Mouse (Mus musculus) forebrain, postnatal 0 days (tissue): ENCODE results near the gene Magi2. TPM values are rescaled to one million over a fixed set of nuclear protein-coding genes. Genes with fewer than 3 reads are reported as not detected.
A peak's percentile ranks its signal among the peaks of the same experiment; 100 is the strongest.

Experiments
- ATAC-seq: fragments of 200-750 bp; cut with Nextera tagmentation; 2 replicates; pipeline ENCODE4 v1.8.0; 2017; ENCODE audit warnings: mild to moderate bottlenecking, moderate library complexity
- DNase-seq: peaks from one replicate; pipeline ENCODE4 v3.0.0-alpha.2; 2015
- H3K27ac ChIP-seq: fragments of 300-500 bp; sonication (generic); 2 replicates; pipeline ENCODE4 v1.5.1; 2014; ENCODE audit warnings: low read depth, mild to moderate bottlenecking, antibody characterized with exemption, low read length, moderate library complexity, mixed read lengths
- H3K27me3 ChIP-seq: fragments of 300-500 bp; sonication (generic); 2 replicates; pipeline ENCODE4 v1.6.1; 2014; ENCODE audit warnings: mild to moderate bottlenecking, low read length, mixed read lengths; ENCODE audit not compliant: insufficient read depth
- H3K36me3 ChIP-seq: fragments of 300-500 bp; sonication (generic); 2 replicates; pipeline ENCODE4 v1.6.1; 2014; ENCODE audit warnings: mild to moderate bottlenecking, moderate library complexity; ENCODE audit not compliant: insufficient read depth
- H3K4me1 ChIP-seq: fragments of 300-500 bp; sonication (generic); 2 replicates; pipeline ENCODE4 v1.6.1; 2014; ENCODE audit warnings: antibody characterized with exemption; ENCODE audit not compliant: insufficient read depth
- H3K4me2 ChIP-seq: fragments of 300-500 bp; sonication (generic); 2 replicates; pipeline ENCODE4 v1.6.1; 2014; ENCODE audit warnings: low read depth, mild to moderate bottlenecking, moderate library complexity
- H3K4me3 ChIP-seq: fragments of 300-500 bp; sonication (generic); 2 replicates; pipeline ENCODE4 v1.5.1; 2014; ENCODE audit warnings: low read depth, low read length, mixed read lengths
- H3K9ac ChIP-seq: fragments of 300-500 bp; sonication (generic); 2 replicates; pipeline ENCODE4 v1.6.1; 2014; ENCODE audit warnings: mild to moderate bottlenecking
- H3K9me3 ChIP-seq: fragments of 300-500 bp; sonication (generic); 2 replicates; pipeline ENCODE4 v1.6.1; 2016; ENCODE audit warnings: low read length
- CTCF ChIP-seq: sonication (generic); IDR thresholded peaks from 2 replicates; pipeline ENCODE4 v1.5.1; 2016; ENCODE audit warnings: antibody characterized with exemption, control low read depth, low read depth
- WGBS: fragments of 180-500 bp; shearing (Covaris S2); extraction: QIAGEN DNeasy Blood & Tissue Kit; methylation state at CpG from one replicate; pipeline ENCODE4 v1.1.7; 2014; 5-methylcytosine and 5-hydroxymethylcytosine counted together
- polyA plus RNA-seq: library from polyadenylated mRNA; unstranded; fragments of >200 nt; fragmentation: Nextera tagmentation; extraction: Ambion mirVana; gene quantifications from 2 replicates; pipeline ENCODE4 v1.2.1, GENCODE M21; 2015
- total RNA-seq: library from RNA; depleted of rRNA; stranded (reverse); fragments of >200 nt; gene quantifications from 2 replicates; pipeline ENCODE4 v1.2.3, GENCODE M21; 2014

The Magi2 gene
- total and polyA plus RNA-seq, 2 experiments from 2014 or later: 17.0 to 62.6 TPM

GRCm38 (mm10) chr5:20140235-20140634, 913.4 kb downstream of the Magi2 start:
- DNase-seq: no peak
- 0 out of 2 replicates have a peak overlapping the region, but pooled peaks have one; percentile 25 for H3K9ac ChIP-seq
- H3K9me3 ChIP-seq: no peaks in the 10 kb centered on the region
- 37% methylated on average over 2 of the region's 2 CpGs for WGBS
- H3K4me3 ChIP-seq: 0 out of 2 replicates have a peak overlapping the region, but pooled peaks have one; percentile 6
- H3K4me1 ChIP-seq: peaks cover 9% of the 10 kb centered on the region
- H3K27me3 ChIP-seq: no peaks in the 10 kb centered on the region
- H3K4me2 ChIP-seq: peak overlapping the region; percentile 34
- TF ChIP-seq CTCF: no peak
- peak overlapping the region; percentile 69 for H3K27ac ChIP-seq
- ATAC-seq: peak; percentile 29
- no peaks in the 10 kb centered on the region for H3K36me3 ChIP-seq

GRCm38 (mm10) chr5:20140662-20141444, 914.0 kb downstream of the Magi2 start:
- peak; percentile 92 for ATAC-seq
- H3K36me3 ChIP-seq: no peaks in the 10 kb centered on the region
- peak overlapping the region; percentile 34 for H3K4me2 ChIP-seq
- TF ChIP-seq CTCF: no peak
- H3K4me1 ChIP-seq: peaks cover 9% of the 10 kb centered on the region
- no peaks in the 10 kb centered on the region for H3K9me3 ChIP-seq
- WGBS: 22% methylated on average over 10 of the region's 10 CpGs
- H3K4me3 ChIP-seq: 0 out of 2 replicates have a peak overlapping the region, but pooled peaks have one; percentile 6
- no peaks in the 10 kb centered on the region for H3K27me3 ChIP-seq
- peak; percentile 74 for DNase-seq
- peak overlapping the region; percentile 69 for H3K27ac ChIP-seq
- H3K9ac ChIP-seq: peak overlapping the region; percentile 25; the same call in 1 of the 2 replicates

GRCm38 (mm10) chr5:20153359-20154125, 926.7 kb downstream of the Magi2 start:
- ATAC-seq (peak; percentile 86), DNase-seq (peak; percentile 51)
- Histone ChIP-seq H3K9ac (no peak overlapping the region), H3K27ac (peak overlapping the region; percentile 42; the same call in 1 of the 2 replicates), H3K4me1 (0 out of 2 replicates have a peak, but pooled peaks cover 3% of the 10 kb centered on the region), H3K27me3 (no peaks in the 10 kb centered on the region), H3K4me2 (no peak overlapping the region), H3K36me3 (no peaks in the 10 kb centered on the region), H3K4me3 (no peak overlapping the region), H3K9me3 (no peaks in the 10 kb centered on the region)
- TF ChIP-seq CTCF: no peak
- 16% methylated on average over 3 of the region's 3 CpGs for WGBS

- Histone ChIP-seq H3K9me3 (no peaks in the 10 kb centered on the region), H3K4me1 (no peaks in the 10 kb centered on the region), H3K27me3 (no peaks in the 10 kb centered on the region), H3K27ac (no peak overlapping the region), H3K4me3 (no peak overlapping the region), H3K36me3 (no peaks in the 10 kb centered on the region), H3K4me2 (no peak overlapping the region), H3K9ac (no peak overlapping the region)
- 30% methylated on average over 5 of the region's 5 CpGs for WGBS
- TF ChIP-seq CTCF: no peak
- ATAC-seq: peak; percentile 76
- peak; percentile 4 for DNase-seq
These were observed 969.9 kb downstream of the Magi2 start for GRCm38 (mm10) chr5:20196765-20197164.

GRCm38 (mm10) chr5:20197395-20197794, 970.6 kb downstream of the Magi2 start:
- no peaks in the 10 kb centered on the region for H3K9me3 ChIP-seq
- H3K4me1 ChIP-seq: no peaks in the 10 kb centered on the region
- H3K4me3 ChIP-seq: no peak overlapping the region
- DNase-seq: no peak
- ATAC-seq: no peak
- WGBS: 74% methylated on average over 9 of the region's 9 CpGs
- H3K36me3 ChIP-seq: no peaks in the 10 kb centered on the region
- no peak overlapping the region for H3K4me2 ChIP-seq
- H3K9ac ChIP-seq: no peak overlapping the region
- H3K27me3 ChIP-seq: no peaks in the 10 kb centered on the region
- no peak overlapping the region for H3K27ac ChIP-seq
- TF ChIP-seq CTCF: no peak

GRCm38 (mm10) chr5:20201348-20201747, 974.5 kb downstream of the Magi2 start:
- Histone ChIP-seq H3K27ac (no peak overlapping the region), H3K27me3 (no peaks in the 10 kb centered on the region), H3K4me3 (no peak overlapping the region), H3K9me3 (no peaks in the 10 kb centered on the region), H3K36me3 (no peaks in the 10 kb centered on the region), H3K4me2 (no peak overlapping the region), H3K9ac (no peak overlapping the region), H3K4me1 (no peaks in the 10 kb centered on the region)
- no peak for DNase-seq
- no peak for ATAC-seq
- 68% methylated on average over 1 of the region's 1 CpGs for WGBS
- TF ChIP-seq CTCF: no peak

GRCm38 (mm10) chr5:20208110-20208509, 981.3 kb downstream of the Magi2 start:
- no peak overlapping the region for H3K9ac ChIP-seq
- H3K4me2 ChIP-seq: no peak overlapping the region
- H3K9me3 ChIP-seq: no peaks in the 10 kb centered on the region
- no peak for DNase-seq
- H3K36me3 ChIP-seq: no peaks in the 10 kb centered on the region
- no peak overlapping the region for H3K4me3 ChIP-seq
- WGBS: 95% methylated on average over 2 of the region's 2 CpGs
- ATAC-seq: no peak
- H3K4me1 ChIP-seq: no peaks in the 10 kb centered on the region
- H3K27me3 ChIP-seq: no peaks in the 10 kb centered on the region
- no peak overlapping the region for H3K27ac ChIP-seq
- no peak for TF ChIP-seq CTCF
